In the genomic region with DNA sequence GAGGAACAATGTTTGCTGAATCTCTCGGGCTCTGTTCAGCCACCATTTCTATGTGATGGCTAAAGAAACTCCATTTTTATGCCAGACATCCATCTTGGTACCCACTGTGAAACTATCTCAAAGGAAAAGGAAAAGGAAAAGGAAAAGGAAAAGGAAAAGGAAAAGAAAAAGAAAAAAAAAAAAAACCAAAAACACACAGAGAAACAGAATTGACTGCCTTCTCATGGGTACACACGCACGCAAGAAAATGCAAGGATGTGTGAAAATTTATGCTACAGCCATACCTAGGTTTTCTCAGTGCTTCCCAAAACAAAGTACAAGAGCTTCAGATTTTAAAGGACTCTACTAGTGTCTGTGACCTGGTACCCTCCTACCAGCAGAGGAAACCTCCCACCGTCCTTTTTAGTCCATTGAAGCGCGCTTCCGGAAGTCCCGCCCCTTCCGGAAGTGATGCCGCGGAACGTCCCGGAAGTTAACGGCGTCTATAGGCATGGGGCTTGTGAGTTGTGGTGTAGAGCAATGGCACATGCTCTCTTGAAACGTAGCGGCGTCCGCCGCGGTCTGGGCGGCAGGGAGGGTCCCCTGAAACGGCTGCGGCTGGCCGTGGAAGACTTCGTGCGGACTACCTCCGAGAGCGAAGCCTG, we compare ENCODE assay signal across 8 mouse cellular contexts. TPM values are rescaled to one million over a fixed set of nuclear protein-coding genes. Genes with fewer than 3 reads are reported as not detected.
DNase-seq lines count a peak whose midpoint lies in the region; ATAC-seq lines count a peak whose summit lies in the region.

A gene (plus strand): TSS at position 437 of the 644 bp plus-strand sequence.

- peak within 1 kb of the TSS; percentile 69 for H3K27ac ChIP-seq in lung, embryonic 16.5 days (ENCODE audit: low read length)

- peak within 1 kb of the TSS; percentile 96 for H3K4me3 ChIP-seq in lung, embryonic 16.5 days (ENCODE audit: low read length)

- H3K27me3 ChIP-seq in lung, embryonic 16.5 days (ENCODE audit: control insufficient read depth, insufficient read depth, low read depth, low read length), result no peaks in the 10 kb centered on the region; the same call in 1 of the 2 replicates

- peak; percentile 93 to 97 for ATAC-seq in hematopoietic stem cell, adult 5-6 weeks (replicated peaks in 1 of 2; ENCODE audit: insufficient read depth in 1 of 2, low FRiP score in 2 of 2, low TSS enrichment in 1 of 2, low read depth in 1 of 2, poor library complexity in 2 of 2, severe bottlenecking in 2 of 2)
- ATAC-seq in lung, embryonic 16.5 days (ENCODE audit: low read depth), result peak; percentile 98

- peak; percentile 93 for DNase-seq in MEL-GATA-1-ER (ENCODE audit: extremely low read depth, low read depth)
- DNase-seq in cerebellum, adult 8-10 months, result peak; percentile 86
- DNase-seq in forelimb bud, embryonic 11.5 days (ENCODE audit: low read depth, low spot score), result peak; percentile 92
- DNase-seq in layer of hippocampus, adult 9-10 months (ENCODE audit: low spot score), result peak; percentile 80
- peak; percentile 65 for DNase-seq in ovary, postnatal 10 days (ENCODE audit: low spot score)
- DNase-seq in thymus, postnatal 10 days (ENCODE audit: low spot score in 2 of 2), result peak; percentile 85 to 90

- H3K36me3 ChIP-seq in lung, embryonic 16.5 days (ENCODE audit: control insufficient read depth, insufficient read depth, low read length), result peaks cover 17% of the 10 kb centered on the region

- peak within 1 kb of the TSS; percentile 88 for H3K9ac ChIP-seq in lung, embryonic 16.5 days (ENCODE audit: low read length)

- H3K4me2 ChIP-seq in lung, embryonic 16.5 days (ENCODE audit: low read depth, low read length), result peak within 1 kb of the TSS; percentile 73

- H3K4me1 ChIP-seq in lung, embryonic 16.5 days (replicated peaks; ENCODE audit: control insufficient read depth, insufficient read depth, low read length), result peaks cover 16% of the 10 kb centered on the region

- 4% methylated on average over 29 of the region's 29 CpGs for WGBS in lung, embryonic 16.5 days

- no peaks in the 10 kb centered on the region for H3K9me3 ChIP-seq in lung, embryonic 16.5 days (ENCODE audit: control insufficient read depth, low read length)

RNA-seq across cellular contexts. Expression of the gene that starts here (rescaled TPM):
- total RNA-seq in hematopoietic stem cell, adult 5-6 weeks (2017), result 10.4 and 13.0 TPM in 2 replicates
- 24.7 and 25.0 TPM in 2 replicates for polyA plus RNA-seq in lung, embryonic 16.5 days (2015; fragmentation: Nextera tagmentation; extraction: Ambion mirVana)

Comparison
In these comparisons a context has a peak if more than half of its experiments do, and no peak if none do; other contexts are left out.
1. Peak in every context shown above with its lines: DNase-seq, ATAC-seq, H3K4me3 ChIP-seq and H3K27ac ChIP-seq.